Mouse (Mus musculus) bone marrow, adult 2 months (tissue): Measurements from ENCODE around the gene Lipe.

Source experiments
- CTCF ChIP-seq: fragments of 200-500 bp; IDR thresholded peaks from 2 replicates; pipeline ENCODE4 v1.5.1; 2011; ENCODE audit warnings: low read length, control low read depth; ENCODE audit not compliant: control insufficient read depth, insufficient read depth
- POLR2A ChIP-seq: fragments of 200-500 bp; IDR thresholded peaks from 2 replicates; pipeline ENCODE4 v1.6.1; 2011; ENCODE audit warnings: low read depth, mild to moderate bottlenecking, control low read depth, low read length, borderline replicate concordance; ENCODE audit not compliant: control insufficient read depth

DNA sequence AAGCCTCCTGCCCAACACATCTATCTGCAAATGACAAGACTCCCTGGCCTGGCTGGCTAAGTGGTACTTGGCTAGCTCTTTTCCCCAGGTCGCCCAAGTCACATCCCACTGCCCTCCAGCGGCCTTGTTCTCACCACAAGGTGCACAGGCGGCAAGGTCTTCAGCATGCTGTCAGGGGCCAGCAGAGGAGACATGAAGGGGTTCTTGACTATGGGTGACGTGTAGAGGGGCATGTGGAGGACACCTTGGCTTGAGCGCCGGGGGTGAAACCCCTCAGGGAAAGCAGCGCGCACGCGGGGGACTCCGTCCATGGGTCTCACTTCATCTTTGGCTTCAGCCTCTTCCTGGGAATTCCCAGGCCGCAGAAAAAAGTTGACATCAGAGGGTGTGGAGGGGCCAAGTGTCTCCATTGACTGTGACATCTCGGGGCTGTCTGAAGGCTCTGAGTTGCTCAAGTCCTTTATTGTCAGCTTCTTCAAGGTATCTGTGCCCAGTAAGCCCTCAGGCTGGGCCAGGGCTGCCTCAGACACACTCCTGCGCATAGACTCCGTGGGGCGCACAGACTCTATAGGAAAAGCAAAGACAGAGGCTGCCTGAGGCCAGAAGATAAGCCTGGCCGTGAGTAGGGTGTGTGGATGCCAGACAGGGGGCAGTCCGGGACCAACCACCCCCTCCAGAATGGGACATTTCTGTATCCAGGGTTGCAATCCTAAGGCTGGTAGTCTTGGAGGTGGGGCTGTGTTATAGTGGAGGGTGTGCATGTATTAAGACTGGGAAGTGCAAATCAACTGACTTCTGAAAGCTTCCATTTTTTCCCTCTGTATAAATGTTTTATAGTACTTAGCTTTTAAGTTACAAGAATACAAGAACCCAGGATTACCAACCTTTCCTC, 17.9 kb downstream of the Lipe start:
- TF ChIP-seq POLR2A (no peak), CTCF (no peak)
